Mouse (Mus musculus) liver, postnatal 0 days (tissue): ENCODE data around the gene Phpt1.

ENCODE experiments used
- CTCF ChIP-seq: sonication (generic); IDR thresholded peaks from 2 replicates; pipeline ENCODE4 v1.5.1; 2016; ENCODE audit warnings: antibody characterized with exemption, low read depth
- EP300 ChIP-seq: IDR thresholded peaks from 2 replicates; pipeline ENCODE4 v1.6.1; 2016; ENCODE audit warnings: antibody characterized with exemption, low read depth, mild to moderate bottlenecking

GRCm38 (mm10) chr2:25585601-25586000 lies 10.6 kb upstream of the Phpt1 start:
- TF ChIP-seq CTCF: no peak
- TF ChIP-seq EP300: no peak
